Mouse (Mus musculus): Measurements from ENCODE around the gene Pfkfb1.

DNA sequence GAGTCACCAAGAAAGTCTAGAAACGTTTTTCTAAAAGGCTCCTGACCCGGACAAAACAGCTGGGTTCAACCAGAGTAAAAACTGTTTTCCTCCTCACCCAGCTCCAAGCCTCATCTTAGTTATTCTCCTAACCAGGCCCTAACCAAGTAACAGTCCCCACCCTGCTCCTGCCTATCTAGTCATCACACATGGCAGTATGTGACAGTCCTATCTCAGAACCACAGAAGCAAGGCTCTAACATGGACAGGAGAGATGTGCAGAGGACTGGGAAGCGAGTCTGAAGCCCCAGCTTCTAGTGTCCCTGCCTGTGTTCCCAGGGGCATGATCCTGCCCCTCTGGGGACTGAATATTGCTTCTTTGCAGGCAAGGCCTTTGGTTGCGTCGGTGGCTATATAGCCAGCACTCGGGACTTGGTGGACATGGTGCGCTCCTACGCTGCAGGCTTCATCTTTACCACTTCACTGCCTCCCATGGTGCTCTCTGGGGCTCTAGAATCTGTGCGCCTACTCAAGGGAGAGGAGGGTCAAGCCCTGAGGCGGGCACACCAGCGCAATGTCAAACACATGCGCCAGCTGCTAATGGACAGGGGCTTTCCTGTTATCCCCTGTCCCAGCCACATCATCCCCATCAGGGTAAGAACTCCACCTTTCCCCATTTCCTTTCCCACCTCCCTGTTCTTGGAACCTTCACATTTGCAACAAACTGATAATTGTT is 23.2 kb upstream of the Pfkfb1 start:
- no peak for TF ChIP-seq POLR2A (IDR thresholded peaks at IDR 0.05; ENCODE audit: control insufficient read depth, low read depth, low read length)
- no peak for TF ChIP-seq CTCF (IDR thresholded peaks at IDR 0.05; ENCODE audit: control insufficient read depth, insufficient read depth, insufficient replicate concordance, low read depth, low read length)
